Mouse (Mus musculus) NIH3T3 (cell line): ENCODE results near the gene Coro2a.
"Not testable (repeated sequence)": the region's sequence is repeated elsewhere in the genome, so short reads cannot be mapped to it uniquely, and the experiment has no call there.

Source experiments
- DNase-seq: peaks from one replicate; pipeline ENCODE4 v3.0.0-alpha.2; 2012; ENCODE audit warnings: low read depth

Coro2a gene

DNA sequence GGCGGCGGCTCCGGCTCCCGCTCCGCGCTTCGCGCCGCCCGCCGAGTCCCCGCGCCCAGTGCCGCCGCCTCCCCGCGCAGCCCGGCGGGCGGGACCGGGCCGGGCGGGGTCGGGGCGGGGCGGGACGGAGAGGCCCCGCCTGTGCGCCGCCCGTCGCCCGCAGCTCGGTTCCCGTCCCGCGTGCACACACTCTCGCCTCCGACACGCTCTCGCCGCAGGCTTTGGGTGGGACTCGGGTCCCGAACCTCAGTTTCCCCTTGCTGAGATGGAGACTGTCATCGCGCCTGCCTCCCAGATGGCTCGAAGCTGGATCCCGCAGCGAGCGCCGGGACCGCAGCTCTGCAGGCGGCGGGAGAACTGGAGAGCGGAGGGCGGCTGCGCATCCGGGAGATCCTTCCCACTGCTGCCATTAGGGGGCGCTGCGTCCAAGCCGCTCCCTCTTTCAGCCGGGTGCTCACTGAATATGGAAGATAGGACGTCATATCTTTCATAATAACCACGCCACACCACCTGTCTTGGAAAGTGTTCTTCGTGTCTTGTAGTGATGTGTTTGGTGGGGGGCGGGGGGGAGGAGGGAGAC is at the start of gene Coro2a:
TSS of gene Coro2a (minus strand) at position 359 of the 580 bp plus-strand sequence.
- DNase-seq: peak; percentile 79

DNA sequence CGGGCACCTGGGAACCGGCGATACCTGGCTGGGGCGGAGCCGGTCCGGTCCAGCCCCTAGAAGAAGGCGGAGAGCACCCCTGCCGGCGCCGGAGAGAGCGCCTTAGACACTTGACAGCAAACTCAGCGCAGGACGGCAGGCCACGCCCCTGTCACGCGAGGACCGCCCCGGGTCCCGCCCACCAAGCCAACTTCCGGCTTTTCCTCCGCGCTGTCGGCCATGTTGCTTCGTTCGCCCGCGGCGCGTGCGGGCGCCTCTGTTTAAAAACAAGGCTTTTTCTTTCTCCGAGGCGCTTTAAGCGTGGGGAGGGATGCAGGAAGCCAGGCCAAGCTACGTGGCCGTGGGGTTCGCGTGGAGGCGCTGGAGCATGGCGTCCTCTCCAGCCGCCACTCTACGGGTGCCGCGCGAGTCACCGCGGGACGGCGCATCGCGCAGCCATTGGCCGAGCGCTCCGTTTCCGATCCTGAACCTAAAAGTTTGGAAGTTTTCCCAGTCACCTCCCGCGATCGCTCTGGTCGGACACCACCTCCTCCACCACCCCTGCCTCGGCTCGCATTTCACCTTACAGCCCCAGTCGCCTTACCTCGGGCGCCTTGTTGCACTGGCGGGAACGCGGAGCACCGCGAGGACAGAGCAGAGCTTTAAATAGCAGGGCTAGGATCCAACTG is 48.2 kb upstream of the Coro2a start, which contains the start of gene Tbc1d2:
TSS of gene Tbc1d2 (minus strand) at position 124 of the 668 bp plus-strand sequence.
- peak; percentile 95 for DNase-seq

DNA sequence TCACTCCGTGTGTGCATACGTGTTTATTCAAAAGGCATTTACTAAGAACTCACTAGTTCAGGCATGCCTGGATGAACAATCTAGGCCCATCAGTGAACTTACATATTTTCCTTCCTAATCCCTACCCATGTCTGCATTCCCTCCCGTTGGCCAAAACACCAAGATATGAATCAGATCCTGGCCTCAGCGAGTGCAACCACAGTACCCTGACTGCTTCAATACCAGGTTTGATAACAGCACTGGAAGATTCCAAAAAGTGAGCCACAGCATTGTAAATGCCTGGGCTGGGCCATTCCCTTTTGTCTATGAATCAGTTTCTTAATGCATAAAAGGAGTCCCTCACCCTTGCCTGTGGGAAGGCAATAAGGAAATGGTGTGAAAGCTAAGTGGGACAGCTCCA is 47.2 kb upstream of the Coro2a start:
- DNase-seq: peak; percentile 57

DNA sequence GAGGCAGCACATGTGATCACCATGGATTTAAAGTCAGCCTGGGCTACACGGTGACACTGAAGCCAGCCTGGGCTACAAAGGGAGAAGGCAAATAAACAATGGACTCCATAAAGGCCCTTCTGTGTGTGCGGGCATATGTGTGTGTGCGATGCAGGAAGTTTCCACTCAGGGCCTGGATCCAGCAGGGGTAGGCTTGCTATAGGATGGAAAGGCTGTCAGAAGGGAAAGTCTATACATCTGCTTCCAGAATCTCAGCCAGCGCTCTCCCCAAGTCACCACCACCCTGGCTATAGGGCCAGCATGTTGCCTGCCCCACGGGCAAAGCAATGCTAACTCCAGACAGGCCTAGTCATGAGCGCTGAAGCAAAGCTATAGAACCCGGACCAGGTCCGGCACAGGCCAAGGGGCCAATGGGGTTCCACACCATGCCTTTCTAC is 41.7 kb upstream of the Coro2a start:
- DNase-seq: no peak

DNA sequence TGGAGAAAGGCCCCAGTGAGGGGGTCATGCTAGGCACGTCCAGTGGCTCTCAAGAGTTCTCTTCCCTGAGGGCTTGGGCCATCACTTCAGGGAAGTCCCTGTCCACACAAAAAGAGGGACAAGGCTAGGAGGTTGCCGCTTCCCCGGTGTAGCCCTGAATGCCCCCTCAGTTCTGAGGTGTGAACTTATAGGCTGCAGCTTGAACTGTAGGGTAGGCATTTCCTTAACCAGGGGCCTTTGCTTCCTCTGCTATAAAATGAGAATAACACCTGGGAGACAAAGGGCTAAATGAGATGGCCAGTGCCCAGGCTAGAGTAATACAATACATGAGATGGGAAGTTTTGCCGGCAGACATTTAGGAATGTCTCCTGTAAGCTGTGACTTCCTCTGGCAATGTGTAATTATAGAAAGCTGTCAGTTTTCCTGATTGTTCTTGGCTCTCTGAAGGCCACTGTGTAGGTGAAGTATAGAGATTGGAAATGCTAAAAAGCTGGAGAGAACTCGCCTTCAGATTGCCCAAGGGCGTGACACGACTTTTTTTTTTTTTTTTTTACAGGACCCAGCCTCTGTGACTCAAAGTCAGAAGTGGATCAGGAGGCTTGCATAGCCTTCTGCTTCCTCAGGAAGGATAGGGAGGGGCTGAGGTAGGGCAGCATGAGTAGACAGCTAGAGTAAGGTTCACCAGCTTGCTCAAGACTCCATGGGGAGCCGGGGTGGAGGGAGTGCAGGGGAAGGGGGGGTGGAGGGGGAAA is 41.1 kb upstream of the Coro2a start:
- DNase-seq: peak; percentile 68

DNA sequence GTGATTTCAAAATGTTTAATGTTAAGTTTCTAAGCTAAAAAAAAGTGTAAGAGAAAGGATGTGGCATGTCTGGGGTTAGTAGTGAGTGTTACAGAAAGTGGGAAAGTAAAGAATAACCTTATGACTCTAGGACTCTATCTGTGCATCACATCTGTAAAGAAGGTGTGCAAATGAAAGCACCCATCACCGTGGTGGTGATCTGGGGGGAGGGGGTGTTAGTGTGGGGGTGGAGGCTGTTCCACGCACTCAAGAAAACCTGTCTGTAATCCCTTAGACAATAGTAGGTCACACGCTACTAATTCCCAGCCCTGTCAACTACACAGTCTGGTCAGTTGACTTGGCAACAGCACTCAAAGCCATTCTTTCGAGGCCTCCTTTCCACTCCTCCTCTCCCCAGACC is 39.3 kb upstream of the Coro2a start:
- no peak for DNase-seq

DNA sequence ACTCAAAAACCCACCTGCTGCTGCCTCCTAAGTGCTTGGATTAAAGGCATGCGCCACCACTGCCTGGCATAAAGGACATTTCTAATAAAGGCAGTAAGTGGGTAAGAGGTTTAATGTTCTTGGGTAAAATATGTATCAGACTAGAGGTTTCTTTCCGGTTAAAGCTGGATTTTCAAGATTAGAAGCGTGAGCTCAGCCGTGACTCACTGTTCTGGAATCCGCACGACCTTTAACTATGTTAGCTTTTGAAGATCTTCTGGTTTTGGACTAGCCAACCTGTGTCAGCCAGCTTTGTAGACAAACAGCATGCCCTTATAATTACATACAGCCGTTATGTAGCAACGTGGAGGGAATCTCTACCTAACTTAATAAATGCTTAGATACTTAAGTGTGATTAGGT is 37.9 kb upstream of the Coro2a start:
- peak; percentile 81 for DNase-seq

DNA sequence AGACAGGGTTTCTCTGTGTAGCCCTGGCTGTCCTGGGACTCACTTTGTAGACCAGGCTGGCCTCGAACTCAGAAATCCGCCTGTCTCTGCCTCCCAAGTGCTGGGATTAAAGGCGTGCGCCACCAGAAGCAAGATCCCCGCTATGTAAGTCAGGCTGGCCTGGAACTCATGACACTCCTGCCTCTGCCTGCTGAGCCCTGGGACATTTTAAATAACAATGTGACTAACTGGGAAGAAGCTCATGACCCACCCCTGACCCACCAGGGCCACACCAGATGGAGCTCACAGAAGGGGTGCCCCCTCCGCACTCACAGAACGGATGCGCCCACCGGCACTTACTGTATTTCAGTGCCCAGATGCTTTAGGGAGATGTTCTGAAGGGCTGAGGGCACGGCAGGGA is 35.2 kb upstream of the Coro2a start:
- not testable (repeated sequence) for DNase-seq

DNA sequence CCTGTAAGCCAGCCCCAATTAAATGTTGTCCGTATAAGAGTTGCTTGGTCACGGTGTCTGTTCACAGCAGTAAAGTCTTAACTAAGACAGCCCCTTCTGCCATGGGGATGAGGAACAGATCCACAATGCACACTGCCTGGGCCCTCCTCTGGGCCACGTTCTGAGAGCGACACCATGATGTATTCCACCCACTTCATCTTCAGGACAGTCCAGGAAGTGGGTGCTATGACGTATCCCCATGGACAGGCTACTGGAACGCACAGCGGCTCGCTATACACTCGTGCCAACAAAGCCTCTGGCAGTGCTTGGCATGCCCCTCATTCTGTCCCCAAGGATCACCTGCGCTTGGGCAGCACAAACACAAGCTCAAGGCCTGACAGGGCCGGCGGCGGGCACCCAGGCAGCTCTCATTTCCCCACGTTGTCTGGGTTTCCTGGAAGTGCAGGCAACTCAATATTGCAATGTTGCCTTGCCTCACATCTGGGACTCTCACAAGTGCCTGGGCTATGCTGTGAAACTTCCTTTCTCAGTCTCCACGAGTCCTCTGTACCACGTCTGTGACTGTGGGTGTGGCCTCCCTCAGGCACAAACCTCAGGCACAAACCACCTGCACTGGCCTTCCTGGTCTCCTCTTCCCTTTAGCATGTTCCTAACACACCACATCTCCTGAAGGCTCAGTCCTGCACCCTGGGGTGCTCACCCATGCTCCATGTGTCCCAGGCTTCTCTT is 33.9 kb upstream of the Coro2a start:
- no peak for DNase-seq

DNA sequence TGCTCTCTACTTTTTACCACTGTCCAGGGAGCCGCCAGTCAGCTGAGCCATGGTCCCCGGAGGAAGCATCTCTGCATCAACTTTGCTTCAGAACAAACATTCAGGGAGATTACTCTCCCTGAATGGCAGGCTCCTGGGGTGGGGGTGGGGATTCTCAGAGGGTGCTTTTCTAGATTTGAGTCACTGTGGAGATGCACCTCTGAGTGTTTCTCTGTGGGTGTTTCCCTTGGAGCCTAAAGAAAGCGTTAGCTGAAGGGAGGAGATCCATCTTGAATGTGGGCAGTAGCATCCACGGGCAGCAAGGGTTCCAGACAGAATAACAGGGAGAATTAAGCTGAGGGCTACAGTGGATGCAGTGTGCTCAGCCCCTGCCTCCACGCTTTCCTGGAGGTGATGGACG is 32.9 kb upstream of the Coro2a start:
- no peak for DNase-seq

DNA sequence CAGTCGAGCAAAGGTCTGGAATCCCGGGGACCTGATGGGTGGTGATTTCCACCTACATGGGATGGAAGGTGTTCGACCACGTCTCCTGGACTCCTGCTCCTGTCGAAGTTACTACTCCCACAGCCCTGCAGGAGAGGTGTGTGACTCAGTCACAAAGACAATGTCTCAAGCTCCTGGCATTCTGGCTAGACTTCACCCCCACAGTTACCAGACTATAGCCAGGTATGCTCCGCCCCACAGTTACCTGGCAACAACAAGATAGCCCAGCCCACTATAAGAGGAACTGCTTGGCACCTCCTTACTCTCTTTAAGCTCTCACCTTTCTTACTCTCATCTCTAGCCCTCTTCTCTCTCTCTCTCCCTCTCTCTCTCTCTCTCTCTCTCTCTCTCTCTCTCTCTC is 31.6 kb upstream of the Coro2a start:
- not testable (repeated sequence) for DNase-seq

DNA sequence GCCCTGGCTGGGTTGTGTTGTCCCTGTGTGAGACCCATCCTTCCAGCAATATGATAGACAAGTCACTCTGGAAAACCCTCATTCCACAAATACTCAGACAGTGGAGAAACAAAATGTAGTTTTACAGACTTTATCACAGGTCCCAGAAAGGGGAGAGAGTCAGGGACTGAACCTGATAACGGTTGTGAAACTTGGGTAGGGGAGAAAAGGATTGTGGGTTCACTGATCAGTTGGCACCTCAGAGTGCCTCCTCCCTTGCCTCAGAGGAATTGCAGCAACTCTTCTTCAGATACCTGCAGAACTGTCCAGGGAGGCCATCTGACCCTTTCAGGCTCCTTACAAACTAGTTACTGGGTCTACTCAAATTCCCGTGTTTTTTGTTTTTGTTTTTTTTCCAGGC is 30.5 kb upstream of the Coro2a start:
- no peak for DNase-seq

DNA sequence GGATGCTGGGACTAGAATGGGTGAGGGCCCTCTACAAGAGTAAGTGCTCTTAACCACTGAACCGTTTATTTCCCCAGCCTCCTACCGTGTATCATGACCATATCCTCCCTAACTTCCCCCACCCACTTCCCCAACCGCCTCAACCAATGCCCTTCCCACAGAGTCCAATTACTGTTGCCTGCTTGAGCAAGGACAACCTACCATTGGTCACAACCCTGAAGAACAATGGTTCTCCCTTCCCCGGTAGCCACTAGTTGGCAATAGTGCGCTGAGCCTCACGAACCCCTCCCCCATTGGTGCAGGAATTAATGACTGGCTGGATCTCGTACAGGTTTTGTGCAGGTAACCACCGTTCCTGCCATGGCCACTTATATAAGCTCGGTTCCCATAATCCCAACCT is 28.4 kb upstream of the Coro2a start:
- DNase-seq: no peak

DNA sequence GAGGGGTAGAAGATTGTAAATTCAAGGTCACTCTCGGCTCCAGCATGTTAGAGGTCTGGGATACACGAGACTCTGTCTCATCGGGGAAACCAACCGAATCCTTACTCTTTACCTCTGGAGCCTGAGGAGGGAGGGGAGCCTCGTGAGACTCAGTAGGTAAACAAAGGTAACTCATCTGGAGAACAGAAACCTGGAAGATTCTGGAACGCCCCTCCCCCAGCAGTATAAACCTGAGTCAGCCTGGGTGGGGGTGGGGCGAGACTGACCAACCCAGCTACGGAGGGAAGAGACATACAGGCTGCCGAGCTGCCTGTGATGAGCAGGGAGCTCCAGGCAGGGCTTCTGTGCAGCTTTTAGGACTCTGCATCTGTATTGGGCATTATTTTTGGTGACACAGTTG is 26.9 kb upstream of the Coro2a start:
- peak; percentile 51 for DNase-seq

DNA sequence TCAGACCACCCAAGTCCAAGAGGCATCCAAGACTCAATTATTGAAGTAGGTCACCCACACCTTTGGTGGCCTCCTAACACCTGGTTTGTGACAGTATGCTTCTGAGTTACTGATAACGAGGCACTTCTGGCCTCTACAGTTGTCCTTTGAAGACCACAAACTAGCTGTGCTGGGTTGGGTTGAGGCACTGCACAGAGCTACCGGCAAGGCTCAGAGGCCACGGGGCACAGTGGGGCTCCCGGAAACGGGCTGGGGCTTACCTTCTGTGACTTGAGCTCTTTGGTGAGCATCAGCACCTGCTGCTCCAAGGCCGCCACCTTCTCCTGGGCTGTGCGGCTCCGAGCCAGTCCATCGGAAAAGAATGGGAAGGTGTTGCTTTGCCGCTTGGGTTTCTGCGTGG is 26.1 kb upstream of the Coro2a start:
- no peak for DNase-seq

DNA sequence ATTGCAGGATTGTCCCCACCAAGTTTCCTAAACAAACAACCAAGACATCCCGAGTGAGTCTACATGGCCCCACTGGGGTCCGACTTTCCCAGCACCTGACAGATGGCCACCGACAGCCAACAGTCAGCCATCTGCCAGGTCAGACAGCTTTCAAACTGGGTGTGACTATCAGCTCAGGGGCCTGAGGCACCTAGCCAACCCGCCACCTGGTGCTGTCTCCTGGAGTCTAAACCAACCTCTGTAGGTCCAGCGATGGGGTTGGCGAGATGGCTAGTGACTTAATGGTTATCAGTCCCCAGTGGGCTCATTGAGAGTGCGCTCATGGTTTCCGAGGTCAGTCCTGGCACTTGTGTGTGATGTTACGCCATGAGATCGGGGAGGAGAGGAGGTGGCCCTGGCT is 23.1 kb upstream of the Coro2a start:
- no peak for DNase-seq

DNA sequence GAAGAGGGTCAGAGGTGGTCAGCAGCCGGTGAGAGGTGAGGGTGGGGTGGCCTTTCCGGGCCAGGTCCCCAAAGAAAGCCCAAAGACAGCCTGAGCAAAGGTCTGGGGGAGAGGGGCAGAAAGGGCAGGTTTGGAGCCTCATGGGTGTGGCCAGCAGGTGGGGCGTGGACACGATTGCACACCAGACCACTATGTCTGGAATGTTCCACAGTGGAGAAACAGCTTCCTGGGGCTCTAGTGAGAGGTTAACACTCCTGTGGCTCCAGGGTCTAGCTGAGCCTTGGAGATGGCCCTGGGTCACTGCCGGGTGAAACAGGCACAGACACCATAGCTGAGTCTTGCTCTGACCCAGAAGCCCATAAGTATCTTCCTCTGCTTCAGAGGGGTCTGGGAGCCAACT is 21.0 kb upstream of the Coro2a start:
- no peak for DNase-seq

DNA sequence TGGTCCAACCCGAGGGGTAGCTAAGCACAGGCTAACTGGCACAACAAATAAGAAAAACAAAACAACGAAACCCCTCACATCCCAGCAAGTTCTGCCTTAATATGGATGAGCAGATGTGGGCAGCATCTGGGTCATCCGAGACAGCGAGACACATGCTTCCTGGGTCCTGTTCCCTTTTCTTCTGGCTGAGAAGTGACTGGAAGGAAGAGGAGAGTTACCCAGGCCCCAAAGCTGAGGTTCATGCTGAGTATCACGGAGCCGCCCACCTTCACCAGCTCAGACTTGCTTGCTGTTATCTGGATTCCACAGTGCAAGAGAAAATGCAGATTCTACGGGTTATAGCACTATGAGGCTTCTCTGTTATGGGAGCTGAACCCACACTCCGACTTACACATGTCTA is 18.9 kb upstream of the Coro2a start:
- no peak for DNase-seq

DNA sequence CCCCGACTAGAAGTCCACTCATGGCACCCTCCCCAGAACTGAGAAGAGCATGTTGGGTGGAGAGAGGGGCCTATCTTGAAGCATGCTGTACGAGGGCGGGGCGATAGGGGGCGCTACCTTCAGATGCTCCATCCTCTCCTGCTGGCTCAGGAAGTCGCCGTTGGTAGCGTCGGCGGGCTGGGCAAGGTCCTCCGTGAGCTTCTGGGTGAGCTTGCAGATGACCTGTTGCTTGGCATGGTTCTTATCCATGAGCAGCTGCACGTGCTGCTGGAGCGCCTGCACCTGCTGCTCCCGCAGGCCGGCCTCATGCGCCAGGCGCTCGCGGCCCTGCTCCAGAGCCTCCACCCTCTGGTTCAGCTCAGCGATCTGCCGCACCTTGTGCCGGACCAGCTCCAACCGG is 18.3 kb upstream of the Coro2a start:
- no peak for DNase-seq

DNA sequence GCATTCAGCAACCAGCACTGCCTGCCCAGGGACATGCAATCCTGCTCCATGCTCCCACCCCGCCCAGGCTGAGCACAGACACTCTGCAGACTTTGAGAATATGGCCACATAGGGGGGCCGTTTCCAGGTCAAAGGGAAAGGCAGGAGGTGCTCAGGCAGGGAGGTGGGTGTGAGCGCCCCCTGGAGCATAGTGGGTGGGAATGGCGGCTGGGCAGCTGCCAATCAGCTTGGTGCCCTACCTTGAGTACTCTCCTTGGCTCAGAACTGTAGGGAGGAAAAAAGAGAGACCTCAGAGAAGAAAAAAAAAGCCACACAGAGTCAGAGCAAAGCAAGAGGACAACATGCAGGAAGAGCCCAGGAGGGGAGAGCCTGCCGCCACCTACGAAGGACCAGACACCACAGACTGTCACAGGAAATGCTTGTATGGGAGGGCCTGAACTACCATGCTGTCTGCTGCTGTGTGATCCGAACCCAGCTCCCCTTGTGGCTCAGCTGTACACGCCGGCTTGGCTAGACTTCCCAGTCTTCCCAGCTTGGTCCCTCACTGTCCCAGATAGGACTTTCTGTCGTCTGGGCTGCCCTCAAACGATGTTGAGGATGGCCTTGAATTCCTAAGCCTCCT is 16.3 kb upstream of the Coro2a start:
- DNase-seq: no peak

DNA sequence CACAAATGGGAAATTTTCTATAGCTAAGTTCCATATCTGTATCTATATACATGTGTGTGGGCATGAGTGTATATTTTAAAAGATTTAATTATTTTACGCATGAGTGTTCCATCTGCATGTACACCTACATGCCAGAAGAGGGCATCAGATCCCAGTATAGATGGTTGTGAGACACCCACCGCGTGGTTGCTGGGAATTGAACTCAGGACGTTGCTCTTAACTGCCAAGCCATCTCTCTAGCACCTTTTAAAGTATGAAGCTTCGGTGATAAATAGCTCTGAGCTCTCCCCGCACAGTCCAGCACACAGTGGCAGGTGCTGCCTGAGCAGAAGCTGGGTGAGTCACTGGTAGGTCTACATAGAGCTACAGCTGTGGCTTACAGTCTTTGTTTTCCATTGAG is 15.4 kb upstream of the Coro2a start:
- DNase-seq: peak; percentile 30

DNA sequence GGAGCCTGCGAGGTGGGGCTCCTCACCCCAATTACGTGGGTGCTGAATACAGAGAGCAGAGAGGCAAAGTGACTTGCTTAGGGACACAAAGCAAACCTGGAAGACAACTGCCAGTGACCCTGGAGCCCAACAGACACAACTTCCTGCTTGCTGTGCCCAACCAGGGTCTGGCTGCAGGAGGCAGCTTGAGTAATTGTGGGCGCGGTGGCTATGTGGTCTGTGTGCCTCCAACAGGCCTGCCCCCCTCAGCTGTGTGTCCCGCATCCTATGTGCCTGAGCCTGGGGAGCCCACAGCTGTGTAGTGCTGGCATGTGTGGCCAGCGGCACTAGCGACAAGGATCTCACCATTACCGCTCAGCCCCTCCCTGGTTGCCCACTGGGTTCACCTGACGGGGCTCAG is 12.6 kb upstream of the Coro2a start:
- no peak for DNase-seq
